Mouse (Mus musculus) adrenal gland, adult (tissue): Measurements from ENCODE around the gene Creb3l1.

ENCODE experiments used
- DNase-seq, 2 experiments: peaks; one replicate each; pipeline ENCODE4 v3.0.0; 2022 to 2023; ENCODE audit warnings: low spot score in 1 of 2; ENCODE audit not compliant: inconsistent age in 2 of 2

Creb3l1 gene

GRCm38 (mm10) chr2:92024274-92024672 lies at the start of gene Creb3l1:
Creb3l1 (minus strand) TSS chr2:92024502.
- peak; percentile 87 to 92 for DNase-seq

- DNase-seq: no peak
These were observed 46.8 kb upstream of the Creb3l1 start for GRCm38 (mm10) chr2:92071143-92071542.

GRCm38 (mm10) chr2:92069630-92070029 lies 45.3 kb upstream of the Creb3l1 start:
- no peak for DNase-seq

- no peak for DNase-seq
These were observed 43.3 kb upstream of the Creb3l1 start for GRCm38 (mm10) chr2:92067600-92067999.

GRCm38 (mm10) chr2:92066899-92067298 lies 42.6 kb upstream of the Creb3l1 start:
- no peak for DNase-seq

GRCm38 (mm10) chr2:92065938-92066337 lies 41.6 kb upstream of the Creb3l1 start:
- no peak for DNase-seq

- no peak for DNase-seq
These were observed 41.1 kb upstream of the Creb3l1 start for GRCm38 (mm10) chr2:92065269-92065888.

GRCm38 (mm10) chr2:92063106-92063505 lies 38.8 kb upstream of the Creb3l1 start:
- no peak for DNase-seq

GRCm38 (mm10) chr2:92061337-92061736 lies 37.0 kb upstream of the Creb3l1 start:
- no peak for DNase-seq

GRCm38 (mm10) chr2:92060291-92060690 lies 36.0 kb upstream of the Creb3l1 start:
- peak in 1 of 2 experiments; percentile 38 for DNase-seq

GRCm38 (mm10) chr2:92059481-92060220 lies 35.3 kb upstream of the Creb3l1 start:
- DNase-seq: peak; percentile 83 to 90

GRCm38 (mm10) chr2:92058936-92059335 lies 34.6 kb upstream of the Creb3l1 start:
- DNase-seq: no peak

- DNase-seq: peak; percentile 92 to 97
These were observed 34.2 kb upstream of the Creb3l1 start for GRCm38 (mm10) chr2:92058469-92058868.

- DNase-seq: no peak
These were observed 32.5 kb upstream of the Creb3l1 start for GRCm38 (mm10) chr2:92056760-92057159.

GRCm38 (mm10) chr2:92055831-92056236 lies 31.5 kb upstream of the Creb3l1 start:
- peak in 1 of 2 experiments; percentile 64 for DNase-seq

GRCm38 (mm10) chr2:92055101-92055813 lies 31.0 kb upstream of the Creb3l1 start:
- DNase-seq: peak; percentile 95 to 98

GRCm38 (mm10) chr2:92052754-92053153 lies 28.5 kb upstream of the Creb3l1 start:
- no peak for DNase-seq

- DNase-seq: no peak
These were observed 27.9 kb upstream of the Creb3l1 start for GRCm38 (mm10) chr2:92052188-92052587.

- DNase-seq: no peak
These were observed 23.9 kb upstream of the Creb3l1 start for GRCm38 (mm10) chr2:92048034-92048690.

- no peak for DNase-seq
These were observed 23.3 kb upstream of the Creb3l1 start for GRCm38 (mm10) chr2:92047601-92048000.

- DNase-seq: no peak
These were observed 19.0 kb upstream of the Creb3l1 start for GRCm38 (mm10) chr2:92043285-92043684.
